Mouse (Mus musculus): ENCODE results near the gene Cstad.

- no peak for TF ChIP-seq CTCF (IDR thresholded peaks at IDR 0.05; ENCODE audit: control insufficient read depth, insufficient read depth, insufficient read length)
- no peak for TF ChIP-seq CEBPB (IDR thresholded peaks at IDR 0.05; ENCODE audit: low read depth)
- TF ChIP-seq MAX (IDR thresholded peaks at IDR 0.05) = no peak
- no peak for TF ChIP-seq FOSL1 (IDR thresholded peaks at IDR 0.05; ENCODE audit: insufficient read depth, low read length, poor library complexity, severe bottlenecking)
Measured at GRCm38 (mm10) chr2:30646833-30647232, 52.0 kb downstream of the Cstad start.

Measured in C2C12 (cell line).